Mouse (Mus musculus) testis, postnatal 10 days (tissue): ENCODE measurements around the gene Castor2.

ENCODE experiments used
- DNase-seq: peaks from one replicate; pipeline ENCODE4 v3.0.0; 2021; ENCODE audit warnings: low spot score

The Castor2 gene

DNA sequence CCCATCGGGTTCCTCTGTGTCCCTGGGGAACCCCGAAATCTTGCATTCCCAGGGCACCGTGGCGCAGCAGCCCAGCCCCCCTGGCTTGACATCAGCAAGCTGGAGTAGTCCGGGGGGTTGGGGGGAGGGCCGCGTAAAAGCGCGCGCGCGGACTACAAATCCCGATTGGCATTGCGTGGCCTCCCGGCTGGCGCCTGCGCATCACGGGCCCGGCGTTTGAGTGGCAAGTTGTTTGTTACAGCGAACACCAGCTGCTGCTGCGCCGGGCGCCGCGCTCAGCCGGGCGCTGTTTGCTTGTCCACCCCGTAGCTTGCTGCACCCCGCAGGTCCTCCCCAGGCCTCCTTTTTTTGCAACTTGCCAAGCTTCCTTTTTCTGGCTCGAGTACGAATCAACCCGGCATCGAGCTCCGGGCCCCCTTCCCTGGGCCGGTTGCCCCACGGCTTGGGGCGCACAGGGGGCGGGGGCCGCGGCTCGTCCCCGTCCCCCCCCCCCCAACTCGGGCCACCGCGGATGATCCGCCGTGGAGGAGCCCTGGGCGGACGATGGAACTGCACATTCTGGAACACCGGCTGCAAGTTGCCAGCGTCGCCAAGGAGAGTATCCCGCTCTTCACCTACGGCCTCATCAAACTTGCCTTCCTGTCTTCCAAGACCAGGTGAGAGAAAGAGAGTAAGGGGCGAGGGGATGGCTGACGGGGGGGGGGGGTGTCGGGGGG, at the start of gene Castor2:
Gene Castor2, plus strand, starts transcription at position 216 of the 716 bp plus-strand sequence.
- DNase-seq = peak; percentile 94

DNA sequence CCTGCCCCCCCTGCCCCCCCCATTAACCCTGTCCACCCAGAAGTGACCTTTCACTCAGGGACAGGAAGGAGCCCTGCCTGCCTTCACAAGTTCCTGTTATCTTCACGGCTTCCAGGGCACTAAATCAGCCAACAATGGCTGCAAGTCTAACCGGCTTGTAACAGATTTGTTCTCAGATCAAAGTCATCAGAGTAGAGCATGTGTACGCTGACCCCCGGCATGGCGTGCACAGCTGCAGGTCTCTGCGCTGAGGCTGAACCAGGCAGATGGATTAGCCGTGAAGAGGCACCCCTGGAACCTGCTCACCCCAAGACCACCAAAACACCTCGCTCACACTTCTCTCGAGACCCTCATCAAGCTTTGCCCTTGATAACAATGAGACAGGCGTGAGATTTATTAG, 48.8 kb upstream of the Castor2 start:
- DNase-seq = no peak

- DNase-seq = no peak
These were observed 46.9 kb upstream of the Castor2 start for GRCm38 (mm10) chr5:134052614-134053013.

- DNase-seq = no peak
These were observed 45.0 kb upstream of the Castor2 start for GRCm38 (mm10) chr5:134054496-134054895.

GRCm38 (mm10) chr5:134058793-134059352, 40.6 kb upstream of the Castor2 start:
- DNase-seq = no peak

GRCm38 (mm10) chr5:134063362-134064064, 36.0 kb upstream of the Castor2 start:
- DNase-seq = peak; percentile 95

DNA sequence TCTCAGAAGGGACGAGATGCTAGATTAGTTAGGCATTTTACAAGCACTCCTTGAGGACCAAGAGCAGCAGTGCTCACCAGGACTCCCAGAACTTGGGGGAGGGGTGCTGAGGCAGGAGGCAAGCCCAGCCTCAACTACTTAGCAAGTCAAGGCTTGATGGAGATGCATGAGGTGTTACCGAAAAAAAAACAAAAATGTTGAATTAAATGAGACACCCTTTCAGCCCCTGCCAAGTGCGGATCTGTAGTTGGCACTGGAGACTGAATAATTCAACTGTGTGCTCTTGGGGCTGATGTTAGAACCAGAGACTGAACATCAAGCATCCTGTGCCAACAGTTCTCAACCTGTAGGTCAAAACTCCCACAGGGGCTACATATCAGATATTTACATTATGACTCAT, 33.2 kb upstream of the Castor2 start:
- no peak for DNase-seq

DNA sequence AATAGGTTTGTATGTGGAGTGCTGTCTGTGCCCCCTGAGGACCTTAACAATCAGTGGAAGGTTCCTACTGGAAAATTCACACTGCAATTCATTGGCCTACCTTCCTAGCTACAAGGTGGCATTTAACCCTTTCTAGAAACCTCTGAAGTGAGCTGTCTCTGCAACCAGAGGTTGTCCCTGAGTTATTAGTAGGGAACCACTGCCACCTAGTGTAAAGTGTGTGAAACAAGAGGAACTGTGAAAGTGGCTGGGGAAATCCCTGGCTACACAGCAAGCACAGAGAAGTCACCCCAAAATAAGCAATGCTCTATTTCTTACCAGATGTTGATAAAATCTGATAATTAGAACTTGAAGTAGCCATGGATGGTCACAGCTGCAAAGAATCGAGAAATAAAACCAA, 31.6 kb upstream of the Castor2 start:
- no peak for DNase-seq

DNA sequence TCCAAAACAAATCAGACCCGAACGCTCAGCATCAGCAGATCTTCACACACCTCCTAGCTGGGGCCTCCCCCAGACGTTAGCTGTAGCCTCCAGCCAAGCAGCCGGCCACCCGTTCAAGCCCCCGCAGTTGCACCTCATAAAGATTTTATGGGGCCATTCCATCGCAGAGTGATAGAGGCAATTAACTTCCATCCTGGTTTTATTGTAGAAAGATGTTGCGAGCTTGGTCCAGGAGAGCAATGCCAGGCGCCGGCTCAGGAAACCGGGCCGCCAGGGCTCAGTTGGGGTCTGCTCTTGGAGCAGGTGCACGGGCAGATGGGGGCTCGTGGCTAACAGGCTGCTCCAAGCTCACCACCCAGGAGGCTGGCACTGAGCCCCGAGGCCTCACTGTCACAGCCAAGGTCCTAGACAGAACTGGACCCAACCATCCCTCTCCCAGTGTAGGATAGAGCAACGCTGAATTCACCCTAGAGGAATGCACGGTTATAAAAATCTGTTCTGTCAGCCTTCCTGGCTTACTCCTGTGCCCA, 25.9 kb upstream of the Castor2 start:
- no peak for DNase-seq

DNA sequence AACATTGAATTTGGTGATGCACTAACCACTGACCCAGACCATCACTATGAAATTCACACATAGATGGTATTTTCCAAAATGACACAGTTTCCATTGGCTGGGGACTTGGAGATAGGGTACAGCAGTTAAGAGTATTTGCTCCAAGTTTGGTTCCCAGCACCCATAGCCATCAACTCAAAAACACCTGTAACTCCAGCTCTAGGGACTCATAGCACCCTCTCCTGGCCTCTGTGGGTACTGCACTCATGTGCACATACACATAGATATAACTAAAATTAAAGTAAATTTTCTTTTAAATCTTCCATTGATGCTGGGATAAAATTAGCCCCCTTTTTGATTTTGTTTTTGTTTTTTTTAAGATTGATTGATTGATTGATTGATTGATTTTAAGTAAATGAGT, 25.1 kb upstream of the Castor2 start:
- peak; percentile 50 for DNase-seq

GRCm38 (mm10) chr5:134076175-134076574, 23.3 kb upstream of the Castor2 start:
- DNase-seq = no peak

DNA sequence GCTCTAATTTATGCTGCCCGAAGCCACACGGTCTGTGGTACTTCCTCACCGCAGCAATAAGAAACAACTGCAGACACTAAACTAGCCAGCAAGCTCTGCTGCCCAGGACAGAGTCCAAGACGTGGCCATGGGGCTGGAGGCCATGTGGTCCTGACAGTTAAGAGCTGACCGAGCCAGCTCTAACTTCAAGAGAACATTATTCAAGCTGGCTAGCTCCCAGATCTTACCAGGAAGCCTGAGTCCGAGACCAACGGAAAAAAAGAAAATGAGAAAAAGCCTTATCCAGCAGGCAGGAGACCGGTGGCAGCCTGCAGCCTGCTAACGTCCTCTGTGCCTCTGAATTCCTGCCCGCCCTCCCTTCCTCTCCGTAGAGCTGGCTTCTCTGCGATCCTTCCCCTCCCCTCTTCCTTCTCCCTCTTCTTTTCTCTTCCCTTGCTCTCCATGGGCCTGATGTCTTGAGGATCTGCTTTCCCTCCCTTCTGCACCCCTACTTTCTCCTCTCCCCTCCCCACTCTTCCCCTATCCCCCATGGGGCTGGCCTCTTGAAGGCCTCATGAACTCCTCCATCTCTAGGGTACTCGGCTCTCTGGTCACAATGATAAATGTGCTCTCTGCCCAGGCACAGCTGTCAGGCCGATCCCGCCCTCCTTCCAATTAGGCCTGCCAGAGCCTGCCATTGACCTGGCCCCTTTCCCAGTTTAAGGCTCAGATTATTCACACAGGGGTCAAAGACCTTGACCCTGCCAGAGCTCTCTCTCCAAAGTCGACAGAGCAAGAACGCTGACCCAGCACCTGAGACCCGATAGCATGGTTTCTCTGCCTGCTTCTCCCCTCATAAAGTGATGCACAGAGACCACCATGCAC, 18.6 kb upstream of the Castor2 start:
- no peak for DNase-seq

DNA sequence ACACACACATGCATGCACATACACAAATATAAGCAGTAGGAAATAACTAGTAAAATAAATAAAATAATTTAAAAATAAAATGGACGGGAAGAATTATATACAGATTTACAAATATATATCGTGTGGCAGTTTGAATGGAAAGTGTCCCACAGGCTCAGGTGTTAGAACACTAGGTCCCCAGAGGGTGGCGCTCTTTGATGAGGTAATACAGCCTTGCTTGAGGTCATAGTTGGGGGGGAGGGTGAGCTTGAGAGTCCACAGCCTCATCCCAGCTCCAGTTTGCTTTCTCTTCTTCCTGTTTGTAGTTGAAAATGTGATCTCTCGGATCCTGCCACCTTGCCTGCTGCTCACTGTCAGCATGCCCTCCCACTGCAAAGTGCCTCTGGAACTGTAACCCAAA, 14.3 kb upstream of the Castor2 start:
- no peak for DNase-seq

GRCm38 (mm10) chr5:134085887-134086639, 13.4 kb upstream of the Castor2 start:
- no peak for DNase-seq

DNA sequence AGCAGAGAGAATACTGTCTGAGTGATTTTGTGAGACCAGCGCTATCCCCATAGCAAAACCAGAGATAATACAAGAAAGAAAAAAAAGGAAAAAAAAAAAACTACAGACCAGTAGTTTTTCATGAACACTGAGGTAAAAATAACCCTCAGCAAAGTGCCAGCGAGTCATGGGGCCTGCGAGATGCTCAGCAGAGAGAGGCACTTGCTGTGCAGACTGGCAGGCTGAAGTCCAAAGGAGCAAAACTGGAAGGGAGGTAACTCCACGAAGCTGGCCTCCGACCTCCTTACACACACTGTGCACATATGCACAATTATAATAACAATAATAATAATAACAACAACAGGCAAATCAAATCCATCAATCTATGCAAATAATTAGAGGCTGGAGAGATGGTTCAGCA, 12.3 kb upstream of the Castor2 start:
- no peak for DNase-seq

DNA sequence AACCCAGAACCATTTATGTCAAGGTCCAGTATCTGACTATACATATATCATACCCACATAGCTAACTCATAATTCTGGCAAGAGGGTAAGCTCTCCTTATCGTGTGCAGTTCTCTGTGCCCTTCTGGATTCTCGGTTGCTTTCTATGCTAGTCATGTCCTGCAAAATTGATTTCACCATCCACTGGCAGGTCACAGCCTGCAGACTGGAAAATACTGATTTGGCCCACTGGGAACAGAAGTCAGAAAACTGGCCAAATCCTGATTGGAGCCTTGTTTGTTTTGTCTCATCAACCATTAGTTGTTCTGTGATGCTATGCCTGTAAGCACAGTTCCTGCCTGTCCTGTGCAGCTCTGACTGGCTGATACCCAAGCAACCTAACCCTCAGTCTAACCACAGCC, 3.7 kb upstream of the Castor2 start:
- no peak for DNase-seq

GRCm38 (mm10) chr5:134098341-134098902, 1.1 kb upstream of the Castor2 start:
- no peak for DNase-seq

DNA sequence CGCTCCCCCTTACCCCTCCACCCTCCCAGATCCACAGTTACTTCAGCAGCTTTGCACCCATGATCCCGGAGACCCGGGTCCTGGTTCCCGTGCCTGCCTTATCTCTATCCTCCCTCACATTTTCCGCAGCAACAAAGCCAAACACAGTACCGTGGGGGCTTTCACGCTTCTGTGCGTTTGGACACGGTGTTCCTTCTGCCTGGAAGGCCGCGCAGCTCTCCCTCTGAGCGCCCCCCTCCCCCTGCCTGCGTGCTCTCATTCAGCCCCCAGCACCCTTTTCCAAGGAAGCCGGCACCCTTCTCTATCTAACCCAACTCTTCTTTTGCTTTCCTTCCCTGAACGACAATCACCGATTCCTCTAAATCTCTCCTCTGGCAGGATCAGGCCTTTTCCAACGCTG, 535 bp upstream of the Castor2 start:
- DNase-seq = peak; percentile 76

GRCm38 (mm10) chr5:134100232-134100771, 791 bp downstream of the Castor2 start:
- peak; percentile 53 for DNase-seq

DNA sequence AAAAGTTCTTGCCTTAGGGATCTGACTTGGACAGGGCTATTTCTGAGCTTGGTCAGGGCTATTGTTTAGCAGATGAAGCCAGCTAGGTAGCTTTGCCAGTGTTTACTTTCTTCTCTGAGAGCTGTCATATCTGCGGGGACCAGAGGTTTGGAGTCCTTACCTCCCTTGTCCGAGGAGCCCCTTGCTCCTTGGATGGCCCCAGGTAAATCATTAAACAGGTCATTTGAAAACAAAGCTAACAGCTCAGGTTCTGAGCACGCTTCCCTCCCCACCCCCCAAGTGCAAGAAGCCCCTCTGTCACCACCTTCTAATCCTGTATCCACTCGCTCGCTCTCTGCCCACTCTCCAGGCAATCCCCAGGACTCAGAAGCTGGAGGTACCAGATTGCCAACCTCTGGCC, 1.8 kb downstream of the Castor2 start:
- DNase-seq = no peak

DNA sequence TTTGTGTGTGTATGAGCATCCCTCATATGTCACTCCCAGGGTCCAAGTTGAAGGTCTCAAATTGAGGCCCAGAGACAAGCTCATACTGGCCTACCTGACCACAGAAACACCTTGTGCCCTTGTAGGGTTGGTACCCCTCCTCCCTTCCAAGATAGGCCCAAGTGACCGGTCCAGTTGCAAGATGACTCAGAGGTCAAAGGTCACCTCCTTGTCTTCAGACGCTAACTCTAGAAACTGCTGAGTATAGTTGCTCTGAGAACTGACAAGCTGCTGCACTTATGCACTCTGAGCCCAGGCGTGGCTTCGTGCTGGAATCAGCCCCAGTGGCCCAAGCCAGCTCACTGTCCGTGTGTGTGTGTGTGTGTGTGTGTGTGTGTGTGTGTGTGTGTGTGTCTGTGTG, 2.4 kb downstream of the Castor2 start:
- no peak for DNase-seq
